Mouse (Mus musculus): ENCODE data around the gene Anapc11. TPM values are rescaled to one million over a fixed set of nuclear protein-coding genes. Genes with fewer than 3 reads are reported as not detected.
A peak's percentile ranks its signal among the peaks of the same experiment; 100 is the strongest.
"Not testable (repeated sequence)": the region's sequence is repeated elsewhere in the genome, so short reads cannot be mapped to it uniquely, and the experiment has no call there.

Anapc11 gene
- 100 to 1,000 TPM in 1 of 2 experiments, 10 to 100 TPM in 1; 95.1 to 105 TPM for total RNA-seq (2021)

DNA sequence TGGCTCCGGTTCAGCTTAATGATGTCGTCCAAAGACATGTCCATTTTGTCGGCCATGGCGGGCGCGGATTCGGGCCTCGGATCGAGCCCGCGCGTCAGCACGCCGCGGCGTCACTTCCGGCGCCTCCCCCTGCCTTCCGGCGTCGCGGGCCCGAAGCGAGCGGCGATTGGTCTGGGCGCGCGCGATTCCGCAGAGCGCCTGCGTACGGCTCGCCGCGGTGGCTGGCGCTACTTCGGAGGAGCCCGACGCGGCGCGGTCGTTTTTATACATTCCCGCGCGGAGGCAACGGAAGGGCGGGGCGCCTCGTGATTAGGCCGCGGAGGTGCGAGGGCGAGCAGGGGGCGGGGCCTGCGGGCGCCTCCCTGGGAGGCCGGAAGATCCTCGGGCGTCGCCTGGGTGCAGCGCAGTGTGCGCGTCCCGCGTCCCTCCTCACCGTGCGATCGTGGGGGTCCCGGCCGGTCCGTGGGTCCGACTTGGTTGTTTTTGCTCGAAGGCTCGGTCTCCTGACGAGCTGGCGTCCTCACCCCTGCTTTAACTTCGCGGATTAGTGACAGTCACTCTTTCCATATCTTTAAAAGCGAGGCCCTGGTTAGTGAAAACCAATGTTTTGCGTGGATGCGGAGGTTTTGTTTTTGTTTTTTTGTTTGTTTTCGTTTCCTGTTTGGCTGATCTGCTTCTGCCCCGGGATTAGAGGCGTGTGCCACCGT lies at the start of gene Anapc11, which contains the start of gene Alyref:
Gene Anapc11, plus strand, starts transcription at position 139 of the 707 bp plus-strand sequence.
Gene Alyref, minus strand, starts transcription at position 83 of the 707 bp plus-strand sequence.
- intact Hi-C loops (cut with DNase I) = loop anchor here (2.0 kb wide), 1 partner anchor 16 kb away; no protein-coding TSS in a partner anchor
- DNase-seq = peak; percentile 96

- intact Hi-C loops (cut with DNase I) = loop anchor here (2.0 kb wide), 2 partner anchors 28 to 56 kb away; no protein-coding TSS in a partner anchor
- DNase-seq = no peak
Measured at GRCm38 (mm10) chr11:120548786-120549167, 49.4 kb upstream of the Anapc11 start.

DNA sequence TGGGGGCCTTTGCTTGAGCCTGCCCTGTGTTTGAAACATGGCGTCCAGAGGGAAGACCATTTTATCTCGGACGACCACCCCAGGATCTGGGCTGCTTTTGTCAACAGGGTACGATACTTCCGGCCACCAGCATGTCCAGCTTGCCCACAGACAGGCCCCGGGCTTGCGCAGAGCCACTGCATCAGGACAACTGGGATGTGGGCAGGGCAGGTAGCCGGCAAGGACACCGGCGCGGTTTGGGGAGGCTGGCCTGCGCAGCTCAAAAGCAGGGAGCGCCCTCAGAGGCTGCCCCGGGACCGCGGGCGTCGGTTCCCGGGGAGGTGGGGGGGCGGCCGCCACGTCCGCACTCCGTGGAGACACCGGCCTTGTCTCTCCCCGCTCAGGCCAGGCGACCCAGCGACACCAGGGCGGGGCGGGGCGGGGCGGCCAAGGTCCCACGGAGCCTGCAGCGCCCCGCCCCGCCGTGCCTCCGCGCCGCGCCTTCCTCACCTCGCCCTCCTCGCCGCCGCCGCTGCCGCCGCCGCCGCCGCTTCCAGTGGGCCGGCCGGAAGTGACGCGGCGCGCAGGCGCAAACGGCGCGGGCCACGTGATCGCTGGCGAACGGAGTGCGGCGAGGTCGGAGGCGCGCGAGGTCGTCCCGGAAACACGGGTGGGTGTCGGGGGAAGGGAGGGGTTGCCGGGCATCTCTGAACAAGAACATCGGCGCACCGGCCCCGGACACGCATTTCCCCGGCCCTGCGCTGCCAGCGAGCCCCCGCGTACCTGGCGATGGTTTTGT lies 48.9 kb upstream of the Anapc11 start, which contains the start of gene Mcrip1:
Gene Mcrip1, minus strand, starts transcription at position 560 of the 778 bp plus-strand sequence.
- intact Hi-C loops (cut with DNase I) = loop anchor here (2.0 kb wide), 2 partner anchors 29 to 57 kb away; no protein-coding TSS in a partner anchor
- DNase-seq = peak; percentile 96 to 97

DNA sequence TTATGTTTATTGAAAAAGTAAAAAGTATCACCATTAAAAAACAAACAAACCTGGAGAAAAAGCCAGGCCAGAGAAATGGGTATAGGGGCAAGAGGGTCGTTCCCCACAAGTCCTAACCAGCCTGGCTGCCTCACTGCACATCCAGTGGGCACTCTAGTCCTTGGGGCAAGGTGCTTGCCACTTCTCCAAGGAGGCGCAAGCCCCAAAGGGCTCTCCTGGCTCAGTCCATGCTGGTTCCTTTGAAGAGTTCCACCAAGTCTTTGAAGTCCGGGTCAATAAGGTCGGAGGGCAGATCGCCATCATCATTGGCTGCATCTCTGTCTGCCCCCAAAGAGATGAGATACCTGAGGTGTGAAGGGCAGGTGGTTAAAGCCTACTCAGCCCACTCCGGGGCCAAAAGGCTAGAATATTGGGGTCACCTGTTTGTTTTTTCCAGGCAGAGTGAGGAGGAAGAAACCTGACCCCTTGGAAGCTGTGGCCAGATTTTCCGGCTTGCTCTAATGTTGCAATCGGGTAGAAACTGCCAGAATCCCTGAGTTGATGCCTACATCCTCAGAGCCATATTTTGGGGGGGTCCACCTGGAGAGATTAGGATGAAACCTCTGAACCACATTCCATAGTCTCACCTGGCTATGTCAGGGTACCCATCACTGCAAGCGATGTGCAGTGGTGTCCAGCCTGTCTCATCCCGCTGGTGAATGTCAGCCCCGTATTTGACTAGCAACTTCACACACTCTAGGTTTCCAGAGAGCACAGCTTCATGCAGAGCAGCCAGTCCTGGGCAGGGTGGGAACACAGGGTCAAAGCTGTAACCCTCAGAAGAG lies 48.0 kb upstream of the Anapc11 start:
- no peak for DNase-seq
- intact Hi-C loops (cut with DNase I) = loop anchor here (2.0 kb wide), 3 partner anchors 21 to 57 kb away; no protein-coding TSS in a partner anchor

DNA sequence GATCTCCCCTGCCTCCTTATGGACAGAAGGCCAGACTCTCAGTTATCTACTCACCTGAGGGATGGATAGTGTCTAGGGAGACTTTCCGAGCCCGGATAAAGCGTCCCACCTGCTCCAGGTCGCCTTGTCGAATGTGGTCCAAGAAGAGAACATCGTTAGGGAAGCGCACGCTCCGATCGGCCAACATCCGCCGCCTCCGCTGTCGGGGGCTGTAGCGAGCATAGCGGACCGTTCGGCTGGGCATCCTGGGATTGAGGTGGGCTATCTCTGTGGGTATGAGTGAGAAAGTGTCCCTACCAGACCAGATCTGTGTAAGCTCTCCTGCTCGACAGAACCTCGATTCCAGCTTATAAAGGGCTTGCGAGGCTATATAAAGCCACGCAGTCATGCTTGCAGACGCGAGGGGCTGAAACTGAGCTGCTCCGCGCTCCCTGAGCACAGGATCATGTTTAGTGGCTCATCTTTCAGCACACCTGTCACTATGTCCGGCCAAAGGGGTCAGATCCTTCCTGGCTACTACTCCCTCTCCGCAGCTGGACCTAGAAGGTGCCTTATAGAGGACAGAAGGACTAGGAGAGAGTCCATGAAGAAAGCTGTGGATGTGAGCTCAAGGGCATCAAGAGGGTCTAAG lies 47.3 kb upstream of the Anapc11 start, which contains the start of gene Ppp1r27:
Gene Ppp1r27, minus strand, starts transcription at position 323 of the 631 bp plus-strand sequence.
- intact Hi-C loops (cut with DNase I) = loop anchor here (2.0 kb wide), 1 partner anchor 20 kb away; no protein-coding TSS in a partner anchor

GRCm38 (mm10) chr11:120552736-120553135 lies 45.5 kb upstream of the Anapc11 start:
- intact Hi-C loops (cut with DNase I) = no loop called here
- no peak for DNase-seq

More for the DNA sequence above, 47.3 kb upstream of the Anapc11 start, which contains the start of gene Ppp1r27:
- DNase-seq = no peak

DNA sequence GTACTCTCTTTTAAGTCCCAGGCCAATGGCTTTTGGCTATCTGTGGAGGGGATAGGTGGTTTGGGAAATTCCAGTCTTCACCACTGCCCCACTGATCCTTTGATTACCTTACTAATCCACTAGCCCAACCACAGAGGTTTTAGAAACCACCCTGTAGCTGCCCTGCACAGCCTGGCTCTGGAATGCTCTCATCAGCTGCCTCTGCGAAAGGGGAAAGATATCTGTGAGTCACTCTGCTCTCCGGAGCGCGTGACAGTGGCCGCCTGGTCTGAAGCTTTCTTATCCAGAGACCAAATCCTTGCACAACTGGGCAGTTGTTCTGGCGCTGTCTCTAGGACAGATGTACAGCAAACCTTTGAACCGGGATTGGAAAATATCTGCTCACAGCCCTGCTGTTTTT lies 43.4 kb upstream of the Anapc11 start:
- intact Hi-C loops (cut with DNase I) = no loop called here
- DNase-seq = peak in 1 of 2 experiments; percentile 59

DNA sequence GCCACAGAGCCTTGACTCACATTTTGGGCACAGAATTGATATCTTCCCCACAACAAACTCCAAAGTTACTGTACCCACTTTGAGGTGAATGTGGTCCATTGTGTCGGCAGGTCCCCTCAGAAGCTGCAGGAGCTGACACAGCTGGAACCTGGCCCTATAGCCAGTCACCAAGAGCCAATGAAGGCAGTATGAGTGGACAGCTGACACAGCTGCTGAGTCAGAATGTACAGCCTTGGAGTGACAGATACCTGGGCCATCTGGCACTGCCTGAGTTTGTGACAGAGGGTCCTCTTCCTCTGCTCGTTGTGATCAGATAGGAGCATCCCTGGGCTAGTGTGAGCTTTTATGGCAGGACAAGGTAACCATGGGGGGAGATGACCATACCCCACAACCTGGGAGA lies 43.0 kb upstream of the Anapc11 start:
- intact Hi-C loops (cut with DNase I) = no loop called here
- no peak for DNase-seq

GRCm38 (mm10) chr11:120558843-120559242 lies 39.4 kb upstream of the Anapc11 start:
- DNase-seq; intact Hi-C loops (cut with DNase I): not testable (repeated sequence)

DNA sequence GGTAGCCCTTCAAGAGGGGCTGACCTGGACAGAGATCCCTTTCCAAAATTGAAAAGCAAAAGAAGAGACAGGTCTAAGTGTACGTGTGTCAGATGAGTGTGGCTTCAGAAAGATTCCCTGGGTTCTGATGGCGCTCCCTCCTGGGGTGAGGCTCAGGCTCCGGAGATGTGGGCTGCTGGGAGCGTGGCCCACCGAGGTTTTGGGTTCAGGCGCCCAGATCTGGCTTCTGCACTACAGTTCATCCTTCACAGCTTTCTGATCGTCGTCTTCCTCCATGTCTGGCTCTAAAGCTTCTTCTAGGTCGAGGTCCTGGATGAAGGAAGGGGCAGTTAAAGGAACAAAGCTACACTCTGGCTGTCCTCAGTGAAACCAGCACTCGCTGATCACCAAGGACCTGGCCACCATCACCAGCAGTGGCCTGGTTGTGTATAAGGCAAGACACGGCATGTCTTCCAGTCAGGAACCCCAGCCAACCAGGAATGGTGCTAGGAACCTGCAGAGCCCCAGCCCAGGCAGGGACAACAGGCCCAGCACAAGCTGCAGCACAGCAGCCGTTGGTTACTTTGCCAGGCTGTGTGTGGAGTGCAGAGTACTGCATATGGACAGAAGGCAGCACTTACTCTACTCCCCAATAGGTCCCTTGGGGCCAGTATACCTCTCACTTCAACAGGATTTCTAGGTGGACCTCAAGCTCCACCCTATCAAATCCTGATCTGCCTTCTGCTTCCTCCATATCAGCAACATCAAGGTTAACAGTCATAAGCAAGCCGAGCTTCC lies 37.1 kb upstream of the Anapc11 start:
- intact Hi-C loops (cut with DNase I) = no loop called here
- no peak for DNase-seq

GRCm38 (mm10) chr11:120562949-120563348 lies 35.3 kb upstream of the Anapc11 start:
- intact Hi-C loops (cut with DNase I) = no loop called here
- no peak for DNase-seq

GRCm38 (mm10) chr11:120565114-120565513 lies 33.1 kb upstream of the Anapc11 start:
- no peak for DNase-seq
- intact Hi-C loops (cut with DNase I) = no loop called here

- no peak for DNase-seq
- intact Hi-C loops (cut with DNase I) = no loop called here
Measured at GRCm38 (mm10) chr11:120568324-120568723, 29.9 kb upstream of the Anapc11 start.

GRCm38 (mm10) chr11:120571122-120571521 lies 27.1 kb upstream of the Anapc11 start:
- intact Hi-C loops (cut with DNase I) = loop anchor here (2.0 kb wide), 1 partner anchor 20 kb away; the partner anchor contains the start of gene Ppp1r27
- no peak for DNase-seq

DNA sequence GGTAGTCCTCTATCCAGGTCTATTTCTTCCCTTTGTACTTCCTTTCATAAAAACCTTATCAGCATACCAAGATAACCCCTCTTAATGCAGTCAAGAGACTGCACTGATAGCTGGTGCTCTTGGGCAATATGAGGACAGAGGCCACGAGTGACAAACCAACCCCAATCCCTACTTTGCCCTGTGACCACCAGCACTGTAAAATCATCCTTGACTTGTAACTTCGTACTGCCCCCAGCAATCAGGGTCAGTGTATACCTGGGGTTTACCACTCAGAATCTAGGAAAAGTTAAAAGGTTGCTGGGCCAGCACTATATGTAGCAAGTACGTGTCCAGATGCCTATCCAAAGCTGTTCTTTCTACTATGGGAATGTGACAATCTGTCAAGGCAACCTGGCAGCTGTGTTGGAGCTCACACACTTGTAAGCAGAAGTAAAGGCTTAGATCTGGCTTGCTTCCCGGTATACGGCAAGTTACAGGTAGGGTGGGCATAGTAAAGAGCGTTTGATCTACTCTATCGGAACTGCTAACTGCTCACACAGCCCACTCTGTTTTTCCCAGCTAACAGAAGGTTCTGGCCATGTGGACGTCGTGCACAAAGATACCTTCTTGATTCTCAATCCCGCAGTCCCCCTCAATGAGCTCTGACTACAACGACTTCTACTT lies 26.3 kb upstream of the Anapc11 start:
- intact Hi-C loops (cut with DNase I) = loop anchor here (2.0 kb wide), 2 partner anchors 21 to 53 kb away; partner anchors contain the start of gene Ppp1r27
- peak in 1 of 2 experiments; percentile 13 for DNase-seq

- no peak for DNase-seq
- intact Hi-C loops (cut with DNase I) = loop anchor here (2.0 kb wide), 1 partner anchor 54 kb away; no protein-coding TSS in a partner anchor
Measured at GRCm38 (mm10) chr11:120572417-120572751, 25.8 kb upstream of the Anapc11 start.

DNA sequence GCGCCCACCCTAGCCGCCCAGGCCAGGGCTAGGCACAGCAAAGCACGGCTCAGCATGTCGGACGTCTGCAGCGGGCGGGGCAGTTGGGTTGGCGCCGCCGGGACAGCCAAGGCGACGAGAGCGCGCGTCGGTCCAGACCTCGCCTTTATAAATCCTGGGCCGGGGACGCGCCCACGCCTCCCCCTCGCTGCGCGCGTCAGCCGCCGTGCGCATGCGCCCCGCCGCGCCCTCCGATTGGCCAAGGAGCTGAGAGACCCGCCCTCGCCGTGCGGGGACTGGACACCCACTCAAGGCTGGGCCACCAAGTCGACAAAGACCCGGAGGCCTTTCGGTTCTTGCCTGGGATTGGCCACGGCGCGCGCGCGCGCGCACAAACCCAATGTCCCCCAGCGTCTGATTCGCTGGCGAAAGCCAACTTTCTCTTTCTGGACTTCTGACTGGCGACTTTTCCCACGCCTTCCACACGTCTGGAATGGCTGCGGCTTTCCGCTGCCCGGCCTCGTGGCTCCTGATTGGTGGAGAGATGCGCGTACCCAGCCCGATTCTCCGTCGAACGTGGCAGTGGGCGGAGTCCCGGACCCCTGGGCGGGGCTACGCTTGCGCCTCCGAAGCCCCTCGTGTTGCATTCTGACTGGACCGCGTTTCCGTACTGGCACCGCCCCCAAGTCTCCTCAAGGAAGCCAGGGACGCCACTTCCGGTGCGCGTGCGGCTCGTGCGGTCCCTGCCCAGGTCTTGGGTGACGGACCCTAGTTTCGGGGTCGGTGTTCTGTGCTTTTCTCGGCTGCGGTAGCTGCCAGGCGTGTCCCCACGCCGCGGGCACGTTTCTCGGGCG lies 25.3 kb upstream of the Anapc11 start, which contains the start of gene P4hb:
Gene P4hb, minus strand, starts transcription at position 502 of the 833 bp plus-strand sequence.
- intact Hi-C loops (cut with DNase I) = loop anchor here (2.0 kb wide), 1 partner anchor 54 kb away; no protein-coding TSS in a partner anchor

More for the DNA sequence above, 25.3 kb upstream of the Anapc11 start, which contains the start of gene P4hb:
- DNase-seq = peak; percentile 100

Measured in heart, postnatal 10 days (tissue).